Mouse (Mus musculus) cortical plate, adult 2 months (tissue): ENCODE measurements around the gene Rxfp2. TPM values are rescaled to one million over a fixed set of nuclear protein-coding genes. Genes with fewer than 3 reads are reported as not detected.

Experiments
- H3K27ac ChIP-seq: fragments of 200-500 bp; 2 replicates; pipeline ENCODE4 v1.5.1; 2012; ENCODE audit warnings: low read length, control low read depth, inconsistent platforms; ENCODE audit not compliant: insufficient read depth
- H3K4me1 ChIP-seq: fragments of 200-500 bp; 2 replicates; pipeline ENCODE4 v1.6.1; 2011; ENCODE audit warnings: low read length; ENCODE audit not compliant: control insufficient read depth, insufficient read depth
- H3K4me3 ChIP-seq: fragments of 200-500 bp; 2 replicates; pipeline ENCODE4 v1.5.1; 2011; ENCODE audit warnings: mild to moderate bottlenecking, low read length, control low read depth; ENCODE audit not compliant: insufficient read depth
- CTCF ChIP-seq: fragments of 200-500 bp; IDR thresholded peaks from 2 replicates; pipeline ENCODE4 v1.5.1; 2011; ENCODE audit warnings: mild to moderate bottlenecking, control low read depth, low read length; ENCODE audit not compliant: insufficient read depth; ENCODE audit errors: extremely low read depth
- POLR2A ChIP-seq: fragments of 200-500 bp; IDR thresholded peaks from 2 replicates; pipeline ENCODE4 v1.6.1; 2011; ENCODE audit warnings: mild to moderate bottlenecking, low read length, control low read depth; ENCODE audit not compliant: insufficient read depth; ENCODE audit errors: extremely low read depth
- polyA plus RNA-seq: library from polyadenylated mRNA; depleted of rRNA; stranded (reverse); fragments of >200 nt; gene quantifications from 2 replicates; pipeline ENCODE4 v1.2.3, GENCODE M21; 2012; rRNA removed

Rxfp2 gene
- 2.3 and 2.7 TPM in 2 replicates for polyA plus RNA-seq

DNA sequence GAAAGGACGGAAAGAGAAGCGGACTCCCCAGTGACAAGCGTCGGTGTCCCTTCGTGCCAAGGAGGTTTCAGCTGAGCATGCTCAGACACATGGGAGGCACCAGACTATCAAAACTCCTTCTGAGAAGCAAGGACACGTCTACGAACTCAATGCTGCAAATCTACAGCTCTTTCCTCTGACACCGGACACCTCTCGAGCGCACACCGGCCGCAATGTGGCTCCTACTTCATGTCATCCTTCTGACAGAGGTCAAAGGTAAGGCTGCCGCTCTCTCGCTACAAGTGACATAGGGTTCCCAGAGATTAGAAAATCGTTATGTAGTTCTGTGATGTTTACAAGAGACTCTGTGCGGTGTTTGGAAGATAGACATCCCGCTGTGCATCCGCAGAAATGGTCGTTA lies at the start of gene Rxfp2:
TSS of gene Rxfp2 (plus strand) at position 20 of the 400 bp plus-strand sequence.
- H3K4me1 ChIP-seq: no peaks in the 10 kb centered on the region
- no peak within 1 kb of the TSS for H3K27ac ChIP-seq
- TF ChIP-seq POLR2A: no peak
- no peak for TF ChIP-seq CTCF
- H3K4me3 ChIP-seq: no peak within 1 kb of the TSS

DNA sequence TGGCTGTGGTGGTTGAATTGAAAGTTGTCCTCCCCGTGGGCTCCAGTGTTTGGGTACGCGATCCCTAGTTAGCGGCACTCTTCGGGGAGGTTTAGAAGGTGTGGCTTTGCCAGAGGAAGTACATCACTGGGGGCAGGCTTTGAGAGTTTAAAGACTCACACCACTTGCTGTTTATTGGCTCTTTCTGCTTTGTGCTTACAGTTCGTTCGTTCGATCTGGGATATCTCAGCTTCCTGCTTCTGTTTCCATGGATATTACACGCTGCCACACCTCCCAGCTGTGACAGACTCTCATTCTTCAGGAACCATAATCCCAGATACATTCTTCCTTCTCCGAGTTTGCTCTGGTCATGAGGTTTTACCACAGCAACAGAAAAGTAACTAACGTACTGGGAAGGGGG lies 48.2 kb upstream of the Rxfp2 start:
- TF ChIP-seq CTCF (no peak), POLR2A (no peak)
- no peak overlapping the region for H3K4me3 ChIP-seq

DNA sequence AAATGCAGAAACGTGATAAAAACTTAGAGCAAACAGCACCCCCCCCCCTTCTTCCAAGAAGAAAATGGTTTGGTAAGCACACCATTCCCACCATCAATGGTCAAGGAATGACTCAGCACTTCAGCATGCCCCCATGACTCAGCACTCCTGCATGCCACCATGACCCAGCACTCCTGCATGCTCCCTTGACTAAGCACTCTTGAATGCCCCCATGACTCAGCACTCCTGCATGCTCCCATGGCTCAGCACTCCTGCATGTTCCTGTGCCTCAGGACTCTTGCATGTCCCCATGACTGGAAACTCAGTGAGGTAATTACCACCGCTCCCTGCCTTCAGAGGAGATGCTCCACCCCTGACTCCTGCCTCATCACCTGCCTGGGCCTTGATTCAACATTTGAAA lies 41.4 kb upstream of the Rxfp2 start:
- H3K4me1 ChIP-seq: no peaks in the 10 kb centered on the region
- H3K4me3 ChIP-seq: no peak overlapping the region
- TF ChIP-seq POLR2A: no peak
- TF ChIP-seq CTCF: no peak
- no peak overlapping the region for H3K27ac ChIP-seq

More for the DNA sequence above, 48.2 kb upstream of the Rxfp2 start:
- no peak overlapping the region for H3K27ac ChIP-seq
- no peaks in the 10 kb centered on the region; the same call in 1 of the 2 replicates for H3K4me1 ChIP-seq

DNA sequence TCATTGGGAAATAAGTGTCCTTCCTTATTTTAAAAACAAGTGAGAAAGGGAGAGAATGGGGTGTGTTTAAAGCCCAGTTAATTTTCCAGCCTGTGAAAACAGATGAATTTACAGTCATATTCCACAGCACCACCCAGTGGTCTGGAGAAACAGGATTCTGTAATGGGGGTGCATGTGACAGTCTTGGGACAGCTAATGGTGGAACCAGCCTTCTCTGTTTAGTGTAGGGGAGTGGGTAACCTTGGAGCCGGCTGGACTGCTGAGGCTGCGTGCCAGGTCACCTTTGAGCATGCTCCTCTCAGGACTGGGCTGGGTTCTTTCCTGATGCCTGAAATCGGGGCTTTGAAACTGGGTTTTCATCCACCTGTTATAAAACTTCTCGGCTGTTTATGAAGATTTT lies 34.9 kb upstream of the Rxfp2 start:
- no peak overlapping the region for H3K4me3 ChIP-seq
- no peak overlapping the region for H3K27ac ChIP-seq
- TF ChIP-seq POLR2A (no peak), CTCF (peak; percentile 24; the same call in 1 of the 2 replicates)
- H3K4me1 ChIP-seq: no peaks in the 10 kb centered on the region

DNA sequence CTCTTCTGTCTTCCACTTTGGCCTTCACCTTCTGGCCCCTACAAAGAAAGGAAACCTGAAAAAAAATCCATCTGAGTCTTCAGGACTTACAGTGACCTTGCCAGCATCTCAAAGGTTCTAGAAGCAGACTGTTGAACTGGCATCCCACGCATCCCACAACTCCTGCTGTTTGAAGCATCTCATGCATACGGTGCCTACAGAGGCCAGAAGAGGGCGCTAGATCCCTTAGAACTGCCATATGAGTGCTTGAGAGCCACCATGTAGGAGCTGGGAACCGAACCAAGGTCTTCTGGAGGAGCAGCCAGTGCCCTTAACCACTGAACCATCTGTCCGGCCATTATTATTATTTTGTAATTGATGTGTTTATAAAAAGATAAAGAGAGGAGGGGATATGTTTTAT lies 23.9 kb upstream of the Rxfp2 start:
- no peak for TF ChIP-seq POLR2A
- TF ChIP-seq CTCF: no peak
- no peaks in the 10 kb centered on the region for H3K4me1 ChIP-seq
- no peak overlapping the region for H3K4me3 ChIP-seq
- H3K27ac ChIP-seq: no peak overlapping the region

DNA sequence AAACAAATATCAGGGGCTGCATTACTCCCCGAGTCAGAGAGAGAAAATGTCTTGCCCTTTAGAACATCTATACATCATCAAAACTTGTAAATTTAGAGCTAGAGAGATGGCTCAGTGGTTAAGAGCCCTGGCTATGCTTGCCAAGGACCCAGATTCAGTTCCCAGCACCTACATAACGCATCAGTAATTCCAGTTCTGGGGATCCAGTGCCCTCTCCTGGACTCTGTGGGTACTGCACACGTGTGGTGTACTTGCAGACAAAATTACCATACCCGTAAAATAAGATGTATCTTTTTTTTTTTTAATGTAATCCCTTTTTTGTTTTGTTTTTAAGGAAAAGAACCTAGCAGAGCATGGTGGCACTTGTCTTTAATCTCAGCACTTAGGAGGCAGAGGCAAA lies 21.9 kb upstream of the Rxfp2 start:
- TF ChIP-seq POLR2A (no peak), CTCF (no peak)
- no peaks in the 10 kb centered on the region for H3K4me1 ChIP-seq
- H3K27ac ChIP-seq: no peak overlapping the region
- no peak overlapping the region for H3K4me3 ChIP-seq

DNA sequence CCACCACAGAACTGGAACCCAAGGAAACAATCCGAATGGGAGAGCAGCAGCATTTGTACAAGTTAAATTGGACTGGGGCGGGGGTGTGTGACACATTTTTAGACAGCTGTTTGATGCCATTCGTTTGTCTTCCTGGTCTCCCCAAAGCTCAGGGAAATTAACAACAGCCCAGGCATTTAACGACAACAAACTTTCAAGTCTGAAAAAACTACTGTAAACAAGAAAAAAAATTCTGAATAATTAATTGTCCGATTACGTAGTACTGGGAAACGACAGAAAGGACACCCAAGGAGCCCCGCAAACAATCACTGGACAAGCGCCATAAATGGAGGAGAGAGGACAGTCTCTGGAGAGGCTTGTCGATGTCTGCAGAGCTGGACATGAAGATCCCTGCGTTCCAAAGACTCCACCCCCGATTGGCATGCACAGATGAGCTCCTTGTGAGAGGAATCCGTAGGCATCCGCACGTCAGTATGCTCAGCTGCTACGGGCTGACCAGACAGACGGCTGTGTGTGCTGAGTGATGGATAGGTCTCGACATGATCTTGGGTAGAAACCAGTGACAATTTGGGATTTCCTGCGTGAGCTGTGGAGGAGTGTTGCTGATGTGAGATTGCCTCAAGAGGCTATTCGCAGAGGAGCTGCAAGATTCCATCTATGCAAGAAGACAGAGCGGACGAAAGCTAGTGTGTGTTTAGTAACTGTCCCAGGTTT lies 21.0 kb upstream of the Rxfp2 start:
- Histone ChIP-seq H3K27ac (no peak overlapping the region), H3K4me3 (no peak overlapping the region), H3K4me1 (no peaks in the 10 kb centered on the region)
- TF ChIP-seq POLR2A: no peak
- no peak for TF ChIP-seq CTCF

DNA sequence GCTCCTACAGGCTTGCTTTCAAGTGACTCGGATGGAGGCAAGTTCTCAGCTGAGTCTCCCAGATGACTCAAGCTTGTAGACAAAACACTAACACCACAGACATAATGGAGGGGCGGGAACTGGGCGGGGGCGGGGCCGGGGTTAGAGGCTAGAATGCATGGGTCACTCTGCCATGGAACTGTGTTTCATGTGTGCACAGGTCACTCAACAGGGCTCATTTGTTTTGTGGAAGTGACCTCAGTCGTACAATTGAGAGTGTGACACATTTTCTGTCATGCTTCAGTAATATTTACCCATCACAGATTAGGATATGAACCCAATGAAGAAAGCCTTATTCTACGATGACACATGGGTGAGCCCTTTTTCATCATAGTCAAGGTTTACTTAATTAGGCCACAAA lies 20.2 kb upstream of the Rxfp2 start:
- TF ChIP-seq POLR2A: no peak
- TF ChIP-seq CTCF: no peak
- H3K27ac ChIP-seq: no peak overlapping the region
- H3K4me3 ChIP-seq: no peak overlapping the region
- no peaks in the 10 kb centered on the region for H3K4me1 ChIP-seq

DNA sequence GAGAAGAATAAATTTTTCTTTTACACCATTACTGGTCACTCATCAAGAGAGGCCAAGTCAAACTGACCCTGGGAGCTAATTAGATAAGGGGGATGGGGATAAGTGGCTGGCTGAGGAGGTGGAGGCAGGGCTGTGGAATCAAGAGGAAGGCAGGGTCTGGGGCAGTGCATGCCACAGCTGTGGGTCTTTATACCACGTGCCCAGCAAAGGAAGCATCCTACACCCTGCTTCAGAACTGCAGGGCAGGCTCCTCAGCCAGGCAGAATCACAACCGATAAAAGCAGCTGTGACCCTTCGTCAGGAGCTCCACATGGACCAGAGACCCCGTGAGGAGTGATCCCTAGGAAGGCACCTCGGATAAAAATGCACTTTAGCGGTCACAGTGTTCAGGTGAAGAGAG lies 13.1 kb upstream of the Rxfp2 start:
- no peak overlapping the region for H3K4me3 ChIP-seq
- no peaks in the 10 kb centered on the region for H3K4me1 ChIP-seq
- TF ChIP-seq POLR2A (no peak), CTCF (no peak)

DNA sequence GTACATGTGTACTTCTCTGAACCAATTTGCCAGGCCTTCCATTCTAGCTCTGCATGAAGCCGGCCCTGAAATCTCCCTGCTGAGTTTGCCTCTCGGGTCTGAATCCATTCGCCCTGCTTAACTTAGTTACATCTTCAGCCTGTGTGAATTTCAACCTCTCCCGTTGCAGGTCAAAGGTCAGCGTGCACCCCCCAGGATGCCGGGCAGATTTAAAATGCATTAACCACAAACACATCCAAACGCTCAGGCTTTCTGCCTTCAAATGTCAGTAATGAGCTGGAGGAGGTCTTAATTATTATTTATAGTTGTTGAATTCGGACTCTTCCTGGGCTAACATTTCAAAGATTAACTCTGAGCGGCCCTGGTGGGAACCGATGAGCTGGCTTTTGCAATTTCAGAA lies 1.6 kb upstream of the Rxfp2 start:
- no peak for TF ChIP-seq POLR2A
- no peak for TF ChIP-seq CTCF
- H3K27ac ChIP-seq: no peak overlapping the region

More for the DNA sequence above, 13.1 kb upstream of the Rxfp2 start:
- no peak overlapping the region for H3K27ac ChIP-seq

DNA sequence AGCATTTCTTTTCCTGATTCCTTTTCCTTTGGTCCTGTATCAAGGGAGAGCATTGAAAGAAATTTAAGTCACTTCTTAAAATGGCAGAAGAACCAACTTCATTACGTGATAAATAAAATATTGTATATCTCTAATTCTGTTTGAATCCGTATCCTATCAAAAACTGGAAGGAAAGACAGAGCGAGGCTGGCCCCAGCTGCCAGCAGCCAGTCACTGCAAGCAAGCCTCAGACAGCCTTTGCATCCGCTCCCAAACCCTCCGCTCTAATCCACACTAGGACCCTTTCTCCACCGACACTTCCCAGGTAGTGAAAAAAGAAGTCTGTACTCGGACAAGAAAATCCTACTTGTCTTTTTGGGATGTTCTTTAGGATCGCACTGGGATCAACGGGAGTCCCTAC lies 803 bp upstream of the Rxfp2 start:
- TF ChIP-seq CTCF (peak; percentile 26; the same call in 1 of the 2 replicates), POLR2A (no peak)
- Histone ChIP-seq H3K27ac (no peak overlapping the region), H3K4me1 (no peaks in the 10 kb centered on the region), H3K4me3 (no peak overlapping the region)

More for the DNA sequence above, 1.6 kb upstream of the Rxfp2 start:
- Histone ChIP-seq H3K4me1 (no peaks in the 10 kb centered on the region), H3K4me3 (no peak overlapping the region)
